Mouse (Mus musculus) lung, postnatal 10 days (tissue): Measurements from ENCODE around the gene 4932429P05Rik.

Source experiments
- DNase-seq: peaks from one replicate; pipeline ENCODE4 v3.0.0; 2021

Gene 4932429P05Rik

DNA sequence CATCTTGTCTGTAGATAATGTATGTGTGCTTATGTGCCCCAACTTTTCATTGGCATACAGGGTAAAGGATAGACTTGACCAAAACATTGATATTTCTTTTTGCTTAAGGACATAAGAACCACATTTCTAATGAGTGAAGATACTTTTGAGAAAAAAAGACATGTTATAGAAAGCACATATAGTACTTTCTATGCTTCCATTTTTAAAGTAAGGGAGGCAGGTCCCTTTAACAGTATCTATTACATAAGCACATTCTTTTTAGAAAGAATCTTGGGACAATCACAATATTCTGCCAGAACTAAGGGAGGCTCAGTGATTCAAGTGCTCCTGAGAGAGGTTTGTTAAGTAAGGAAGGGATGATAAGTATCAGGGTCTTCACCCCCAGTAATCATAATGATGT, at the start of gene 4932429P05Rik:
TSS of gene 4932429P05Rik (plus strand) at position 301 of the 400 bp plus-strand sequence.
- DNase-seq: no peak
